16 mouse cellular contexts compared by ENCODE assay signal in genomic region chr7:132730510-132730909, GRCm38 (mm10).
DNase-seq lines count a peak whose midpoint lies in the region; ATAC-seq and TF ChIP-seq lines count a peak whose summit lies in the region.
"Had no signal": no experiment of that assay in that cellular context is flagged by ENCODE, and none has a peak within 500 bp of the region (broad histone marks: within the 10 kb centered on the region; RNA-seq: fewer than 3 reads in every experiment).

No protein-coding gene starts in this region.

- no peak for TF ChIP-seq POLR2A in cortical plate, adult 2 months (IDR thresholded peaks at IDR 0.05; ENCODE audit: extremely low read depth, insufficient read depth, low read length)

- no peak overlapping the region for H3K9ac ChIP-seq in liver, postnatal 0 days (replicated peaks)
- no peak overlapping the region for H3K9ac ChIP-seq in forebrain, embryonic 12.5 days
- no peak overlapping the region for H3K9ac ChIP-seq in midbrain, embryonic 12.5 days (replicated peaks)
- H3K9ac ChIP-seq: embryonic facial prominence, embryonic 12.5 days; heart, embryonic 13.5 days; liver, embryonic 14.5 days had no signal

- 79% methylated on average over 7 of the region's 7 CpGs for WGBS in liver, postnatal 0 days (ENCODE audit: insufficient replicate concordance)
- WGBS in forebrain, embryonic 12.5 days = 53% methylated on average over 7 of the region's 7 CpGs
- 81% methylated on average over 7 of the region's 7 CpGs for WGBS in midbrain, embryonic 12.5 days
- 91% methylated on average over 7 of the region's 7 CpGs for WGBS in limb, embryonic 10.5 days

- TF ChIP-seq CTCF in liver, postnatal 0 days (IDR thresholded peaks at IDR 0.05; ENCODE audit: low read depth) = no peak
- TF ChIP-seq CTCF in cortical plate, adult 2 months (IDR thresholded peaks at IDR 0.05; ENCODE audit: extremely low read depth, insufficient read depth, low read length) = no peak

- H3K9me3 ChIP-seq in liver, postnatal 0 days (ENCODE audit: low read length) = no peaks in the 10 kb centered on the region
- no peaks in the 10 kb centered on the region for H3K9me3 ChIP-seq in forebrain, embryonic 12.5 days
- H3K9me3 ChIP-seq in midbrain, embryonic 12.5 days = no peaks in the 10 kb centered on the region
- H3K9me3 ChIP-seq in limb, embryonic 10.5 days (replicated peaks) = no peaks in the 10 kb centered on the region
- H3K9me3 ChIP-seq: embryonic facial prominence, embryonic 12.5 days; heart, embryonic 13.5 days had no signal

- peaks cover 46% of the 10 kb centered on the region for H3K4me1 ChIP-seq in liver, postnatal 0 days (ENCODE audit: insufficient read depth)
- H3K4me1 ChIP-seq in cortical plate, adult 2 months (ENCODE audit: control insufficient read depth, insufficient read depth, low read length) = peaks cover 10% of the 10 kb centered on the region; the same call in 1 of the 2 replicates
- peaks cover 78% of the 10 kb centered on the region for H3K4me1 ChIP-seq in forebrain, embryonic 12.5 days
- H3K4me1 ChIP-seq in midbrain, embryonic 12.5 days = peaks cover 68% of the 10 kb centered on the region
- H3K4me1 ChIP-seq in limb, embryonic 10.5 days = peaks cover 15% of the 10 kb centered on the region

- H3K4me3 ChIP-seq in liver, postnatal 0 days (ENCODE audit: low read depth, low read length) = no peak overlapping the region
- H3K4me3 ChIP-seq in cortical plate, adult 2 months (ENCODE audit: insufficient read depth, low read length) = no peak overlapping the region
- no peak overlapping the region for H3K4me3 ChIP-seq in forebrain, embryonic 12.5 days (replicated peaks)
- H3K4me3 ChIP-seq in midbrain, embryonic 12.5 days = no peak overlapping the region
- no peak overlapping the region for H3K4me3 ChIP-seq in limb, embryonic 10.5 days
- H3K4me3 ChIP-seq: embryonic facial prominence, embryonic 12.5 days; heart, embryonic 13.5 days had no signal

- no peak for TF ChIP-seq EP300 in liver, postnatal 0 days (IDR thresholded peaks at IDR 0.05; ENCODE audit: low read depth)

- ATAC-seq in liver, postnatal 0 days = no peak
- ATAC-seq in forebrain, embryonic 12.5 days (ENCODE audit: low FRiP score) = no peak
- ATAC-seq in midbrain, embryonic 12.5 days (ENCODE audit: low FRiP score, low read depth) = no peak
- ATAC-seq in monocyte, adult 5-6 weeks (replicated peaks; ENCODE audit: insufficient number of reproducible peaks, low FRiP score, low TSS enrichment, poor library complexity, severe bottlenecking) = no peak
- ATAC-seq: CD4-positive, CD25-positive, alpha-beta regulatory T cell, adult 4 months had no signal

- H3K27ac ChIP-seq in liver, postnatal 0 days (ENCODE audit: low read depth) = 0 out of 2 replicates have a peak overlapping the region, but pooled peaks have one; percentile 24
- 0 out of 2 replicates have a peak overlapping the region, but pooled peaks have one; percentile 30 for H3K27ac ChIP-seq in cortical plate, adult 2 months (ENCODE audit: insufficient read depth, low read length)
- H3K27ac ChIP-seq in forebrain, embryonic 12.5 days = peak overlapping the region; percentile 89
- H3K27ac ChIP-seq in midbrain, embryonic 12.5 days (replicated peaks) = peak overlapping the region; percentile 11
- no peak overlapping the region for H3K27ac ChIP-seq in limb, embryonic 10.5 days
- H3K27ac ChIP-seq: embryonic facial prominence, embryonic 12.5 days; heart, embryonic 13.5 days; liver, embryonic 14.5 days had no signal

- no peak overlapping the region for H3K4me2 ChIP-seq in liver, postnatal 0 days (ENCODE audit: low read depth, low read length)
- no peak overlapping the region for H3K4me2 ChIP-seq in forebrain, embryonic 12.5 days
- H3K4me2 ChIP-seq in midbrain, embryonic 12.5 days (replicated peaks) = no peak overlapping the region
- H3K4me2 ChIP-seq: embryonic facial prominence, embryonic 12.5 days; heart, embryonic 13.5 days had no signal

- H3K36me3 ChIP-seq in liver, postnatal 0 days (replicated peaks; ENCODE audit: insufficient read depth, low read length) = peaks cover 47% of the 10 kb centered on the region
- 0 out of 2 replicates have a peak, but pooled peaks cover 12% of the 10 kb centered on the region for H3K36me3 ChIP-seq in forebrain, embryonic 12.5 days (replicated peaks)
- 0 out of 2 replicates have a peak, but pooled peaks cover 4% of the 10 kb centered on the region for H3K36me3 ChIP-seq in midbrain, embryonic 12.5 days
- H3K36me3 ChIP-seq in limb, embryonic 10.5 days = peaks cover 31% of the 10 kb centered on the region
- H3K36me3 ChIP-seq: embryonic facial prominence, embryonic 12.5 days; heart, embryonic 13.5 days had no signal

- H3K27me3 ChIP-seq in liver, postnatal 0 days (ENCODE audit: insufficient read depth, low read length) = no peaks in the 10 kb centered on the region
- H3K27me3 ChIP-seq in forebrain, embryonic 12.5 days = no peaks in the 10 kb centered on the region
- no peaks in the 10 kb centered on the region for H3K27me3 ChIP-seq in midbrain, embryonic 12.5 days
- no peaks in the 10 kb centered on the region for H3K27me3 ChIP-seq in limb, embryonic 10.5 days (ENCODE audit: low read depth, poor library complexity, severe bottlenecking)
- H3K27me3 ChIP-seq: embryonic facial prominence, embryonic 12.5 days; heart, embryonic 13.5 days had no signal

- no peak for DNase-seq in liver, postnatal 0 days
- DNase-seq in liver = no peak
- DNase-seq in frontal cortex, postnatal 10 days (ENCODE audit: low spot score in 2 of 2) = no peak
- DNase-seq in limb, embryonic 10.5 days (ENCODE audit: low spot score) = no peak
- DNase-seq: cerebellum, adult 18-20 months; gastrocnemius, postnatal 25 days; kidney, adult 2 months; thymus, postnatal 4 days had no signal
